Mouse (Mus musculus) embryonic facial prominence, embryonic 12.5 days (tissue): ENCODE measurements at regions not wholly inside any gene's neighbourhood (a gene's known extent, or its start where the extent isn't known, plus 50 kb on each side); places are given as distances from the start of the nearest gene placed in this dataset.

Experiments used
- ATAC-seq: fragments of 200-750 bp; cut with Nextera tagmentation; 2 replicates; pipeline ENCODE4 v1.8.0; 2017; ENCODE audit not compliant: insufficient number of reproducible peaks, insufficient read depth, low FRiP score, low TSS enrichment
- H3K27ac ChIP-seq: fragments of 300-500 bp; sonication (generic); 2 replicates; pipeline ENCODE4 v1.5.1; 2016; ENCODE audit warnings: mild to moderate bottlenecking
- H3K27me3 ChIP-seq: fragments of 300-500 bp; sonication (generic); 2 replicates; pipeline ENCODE4 v1.6.1; 2016; ENCODE audit warnings: mild to moderate bottlenecking, moderate library complexity
- H3K36me3 ChIP-seq: fragments of 300-500 bp; sonication (generic); 2 replicates; pipeline ENCODE4 v1.6.1; 2016; ENCODE audit warnings: mild to moderate bottlenecking
- H3K4me1 ChIP-seq: fragments of 300-500 bp; sonication (generic); 2 replicates; pipeline ENCODE4 v1.6.1; 2016
- H3K4me2 ChIP-seq: fragments of 300-500 bp; sonication (generic); replicated peaks from 2 replicates; pipeline ENCODE4 v1.6.1; 2016; ENCODE audit warnings: mild to moderate bottlenecking, moderate library complexity
- H3K4me3 ChIP-seq: fragments of 300-500 bp; sonication (generic); 2 replicates; pipeline ENCODE4 v1.5.1; 2016; ENCODE audit warnings: mild to moderate bottlenecking
- H3K9ac ChIP-seq: fragments of 300-500 bp; sonication (generic); 2 replicates; pipeline ENCODE4 v1.6.1; 2016; ENCODE audit warnings: mild to moderate bottlenecking, moderate library complexity
- H3K9me3 ChIP-seq: fragments of 300-500 bp; sonication (generic); 2 replicates; pipeline ENCODE4 v1.6.1; 2016; ENCODE audit warnings: mild to moderate bottlenecking, moderate library complexity
- WGBS: fragments of 180-500 bp; shearing (Covaris S2); methylation state at CpG from one replicate; pipeline ENCODE4 v1.1.7; 2016; 5-methylcytosine and 5-hydroxymethylcytosine counted together

DNA sequence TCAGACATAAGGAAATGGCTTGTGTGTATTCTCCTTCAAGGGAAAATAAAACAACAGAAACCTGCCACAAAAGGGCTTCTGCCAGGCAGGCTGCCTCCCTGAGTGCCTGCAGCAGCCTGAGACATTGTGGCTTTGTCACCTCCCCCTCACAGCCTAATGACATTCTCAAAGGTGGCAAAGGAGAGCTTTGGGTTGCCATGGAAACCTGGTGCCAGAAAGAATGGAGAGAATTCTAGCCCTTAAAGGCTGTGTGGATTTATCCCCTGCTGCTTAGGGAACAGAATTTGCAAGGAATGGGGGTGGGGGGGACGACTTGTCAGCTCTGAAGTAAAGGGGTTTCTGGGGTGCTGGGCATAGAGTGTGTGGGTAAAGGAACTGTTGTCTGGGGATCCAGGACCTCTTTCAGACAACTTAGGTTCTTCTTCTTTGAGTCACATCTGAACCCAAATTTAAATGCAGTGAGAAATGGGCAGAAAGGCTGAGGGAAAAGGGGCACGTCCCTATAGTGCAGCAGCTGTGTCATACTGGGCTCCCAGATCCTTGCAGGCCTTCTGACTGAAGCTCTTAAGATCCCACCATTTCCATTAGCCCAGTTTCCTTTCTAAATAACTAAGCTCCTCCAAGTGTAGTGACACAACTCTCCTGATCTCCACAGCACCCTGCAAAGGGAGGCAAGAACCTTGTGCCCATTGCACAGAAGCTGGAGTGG, 86.8 kb downstream of the Il9r start:
- peaks cover 6% of the 10 kb centered on the region; the same call in 1 of the 2 replicates for H3K9me3 ChIP-seq
- no peak overlapping the region for H3K4me2 ChIP-seq
- ATAC-seq: peak; percentile 63; the same call in 1 of the 2 replicates
- H3K27me3 ChIP-seq: no peaks in the 10 kb centered on the region
- peaks cover 5% of the 10 kb centered on the region; the same call in 1 of the 2 replicates for H3K4me1 ChIP-seq
- no peak overlapping the region for H3K4me3 ChIP-seq
- H3K27ac ChIP-seq: peak overlapping the region; percentile 23; the same call in 1 of the 2 replicates
- 21% methylated on average over 2 of the region's 2 CpGs for whole genome bisulfite sequencing
- no peak overlapping the region for H3K9ac ChIP-seq
- H3K36me3 ChIP-seq: no peaks in the 10 kb centered on the region

- Histone ChIP-seq H3K4me1 (peaks cover 5% of the 10 kb centered on the region; the same call in 1 of the 2 replicates), H3K36me3 (no peaks in the 10 kb centered on the region), H3K9ac (no peak overlapping the region), H3K27ac (no peak overlapping the region), H3K4me3 (no peak overlapping the region), H3K9me3 (peaks cover 6% of the 10 kb centered on the region; the same call in 1 of the 2 replicates), H3K27me3 (no peaks in the 10 kb centered on the region), H3K4me2 (no peak overlapping the region)
- WGBS: 29% methylated on average over 5 of the region's 5 CpGs
- ATAC-seq: no peak
Observed at GRCm38 (mm10) chr11:32112521-32112920, 87.6 kb downstream of the Il9r start.

DNA sequence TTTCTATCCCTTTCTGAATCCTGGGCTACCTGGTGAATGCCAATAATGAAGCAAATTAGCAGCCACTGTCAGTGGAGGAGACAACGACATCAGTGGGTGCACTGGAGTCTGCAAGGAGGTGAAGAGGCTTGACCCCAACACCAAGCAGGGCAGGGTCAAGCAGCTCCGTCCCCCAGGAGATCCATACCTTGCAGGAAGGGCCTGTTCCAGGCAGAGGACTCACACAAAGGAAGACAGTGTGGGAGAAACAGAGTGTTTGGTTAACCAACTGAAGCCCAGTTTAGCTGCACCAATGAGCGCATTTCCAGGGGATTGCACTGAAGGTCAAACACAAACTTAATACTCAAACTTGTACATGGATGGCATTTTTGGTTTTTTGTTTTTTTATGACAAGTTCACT, 88.2 kb downstream of the Il9r start:
- Histone ChIP-seq H3K9ac (no peak overlapping the region), H3K27me3 (no peaks in the 10 kb centered on the region), H3K36me3 (no peaks in the 10 kb centered on the region), H3K9me3 (peaks cover 6% of the 10 kb centered on the region; the same call in 1 of the 2 replicates), H3K4me1 (peaks cover 5% of the 10 kb centered on the region; the same call in 1 of the 2 replicates), H3K4me2 (no peak overlapping the region), H3K4me3 (no peak overlapping the region), H3K27ac (no peak overlapping the region)
- ATAC-seq: no peak
- WGBS: 49% methylated on average over 3 of the region's 3 CpGs

GRCm38 (mm10) chr11:32109911-32110310, 90.2 kb downstream of the Il9r start:
- Histone ChIP-seq H3K4me2 (no peak overlapping the region), H3K36me3 (no peaks in the 10 kb centered on the region), H3K27ac (no peak overlapping the region), H3K27me3 (no peaks in the 10 kb centered on the region), H3K4me1 (peaks cover 9% of the 10 kb centered on the region; the same call in 1 of the 2 replicates), H3K9me3 (peaks cover 6% of the 10 kb centered on the region; the same call in 1 of the 2 replicates), H3K4me3 (no peak overlapping the region), H3K9ac (no peak overlapping the region)
- no peak for ATAC-seq
- 91% methylated on average over 3 of the region's 3 CpGs for WGBS
